Mouse (Mus musculus): ENCODE results near the gene H6pd.

GRCm38 (mm10) chr4:149930755-149931154 is 78.1 kb downstream of the H6pd start:
- TF ChIP-seq CTCF (IDR thresholded peaks at IDR 0.05; ENCODE audit: control insufficient read depth, insufficient read depth, insufficient replicate concordance, low read depth, low read length) = no peak
- TF ChIP-seq POLR2A (IDR thresholded peaks at IDR 0.05; ENCODE audit: control insufficient read depth, low read depth, low read length) = no peak

Measured in testis, adult 2 months (tissue).